Mouse (Mus musculus): ENCODE data around the gene Krt28. TPM values are rescaled to one million over a fixed set of nuclear protein-coding genes. Genes with fewer than 3 reads are reported as not detected.

Krt28 gene
- 0.21 and 0.32 TPM in 2 replicates for polyA plus RNA-seq (2016; fragmentation: Nextera tagmentation; extraction: Ambion mirVana)

GRCm38 (mm10) chr11:99374803-99375202 lies at the start of gene Krt28:
Gene Krt28 (minus strand): TSS chr11:99374903.
- Histone ChIP-seq H3K27me3 (ENCODE audit: low read depth, poor library complexity, severe bottlenecking) (no peaks in the 10 kb centered on the region), H3K36me3 (no peaks in the 10 kb centered on the region), H3K4me3 (no peak within 1 kb of the TSS), H3K27ac (replicated peaks) (no peak within 1 kb of the TSS), H3K9me3 (replicated peaks) (no peaks in the 10 kb centered on the region), H3K4me1 (no peaks in the 10 kb centered on the region)
- DNase-seq (ENCODE audit: low spot score), result no peak
- 85% methylated on average over 13 of the region's 13 CpGs for WGBS

- Histone ChIP-seq H3K27me3 (ENCODE audit: low read depth, poor library complexity, severe bottlenecking) (peaks cover 4% of the 10 kb centered on the region; the same call in 1 of the 2 replicates), H3K36me3 (no peaks in the 10 kb centered on the region)
- 87% methylated on average over 10 of the region's 10 CpGs for WGBS
Measured at GRCm38 (mm10) chr11:99422159-99422558, 47.5 kb upstream of the Krt28 start, which contains the start of gene Krt12. Gene Krt12 (minus strand): TSS chr11:99422259.

GRCm38 (mm10) chr11:99420586-99420985 lies 45.9 kb upstream of the Krt28 start:
- peaks cover 4% of the 10 kb centered on the region; the same call in 1 of the 2 replicates for H3K27me3 ChIP-seq (ENCODE audit: low read depth, poor library complexity, severe bottlenecking)
- 61% methylated on average over 10 of the region's 10 CpGs for WGBS
- H3K4me3 ChIP-seq, result no peak overlapping the region
- H3K36me3 ChIP-seq, result no peaks in the 10 kb centered on the region
- H3K27ac ChIP-seq (replicated peaks), result no peak overlapping the region
- no peak for DNase-seq (ENCODE audit: low spot score)
- H3K9me3 ChIP-seq (replicated peaks), result no peaks in the 10 kb centered on the region
- H3K4me1 ChIP-seq, result no peaks in the 10 kb centered on the region

More at GRCm38 (mm10) chr11:99422159-99422558, 47.5 kb upstream of the Krt28 start, which contains the start of gene Krt12:
- DNase-seq (ENCODE audit: low spot score), result no peak
- H3K9me3 ChIP-seq (replicated peaks), result no peaks in the 10 kb centered on the region
- no peak within 1 kb of the TSS for H3K27ac ChIP-seq (replicated peaks)
- H3K4me1 ChIP-seq, result no peaks in the 10 kb centered on the region
- no peak within 1 kb of the TSS for H3K4me3 ChIP-seq

- peaks cover 4% of the 10 kb centered on the region; the same call in 1 of the 2 replicates for H3K27me3 ChIP-seq (ENCODE audit: low read depth, poor library complexity, severe bottlenecking)
- WGBS, result 72% methylated on average over 16 of the region's 16 CpGs
- H3K4me3 ChIP-seq, result no peak overlapping the region
- H3K9me3 ChIP-seq (replicated peaks), result no peaks in the 10 kb centered on the region
- H3K36me3 ChIP-seq, result no peaks in the 10 kb centered on the region
- H3K27ac ChIP-seq (replicated peaks), result no peak overlapping the region
- no peak for DNase-seq (ENCODE audit: low spot score)
- no peaks in the 10 kb centered on the region for H3K4me1 ChIP-seq
Measured at GRCm38 (mm10) chr11:99417819-99418218, 43.1 kb upstream of the Krt28 start.

- no peak for DNase-seq (ENCODE audit: low spot score)
- Histone ChIP-seq H3K4me3 (no peak overlapping the region), H3K36me3 (no peaks in the 10 kb centered on the region), H3K27ac (replicated peaks) (no peak overlapping the region), H3K9me3 (replicated peaks) (no peaks in the 10 kb centered on the region), H3K27me3 (ENCODE audit: low read depth, poor library complexity, severe bottlenecking) (peaks cover 3% of the 10 kb centered on the region; the same call in 1 of the 2 replicates), H3K4me1 (no peaks in the 10 kb centered on the region)
- 87% methylated on average over 13 of the region's 13 CpGs for WGBS
Measured at GRCm38 (mm10) chr11:99416902-99417301, 42.2 kb upstream of the Krt28 start.

- Histone ChIP-seq H3K27me3 (ENCODE audit: low read depth, poor library complexity, severe bottlenecking) (no peaks in the 10 kb centered on the region), H3K27ac (replicated peaks) (no peak overlapping the region), H3K36me3 (no peaks in the 10 kb centered on the region), H3K9me3 (replicated peaks) (no peaks in the 10 kb centered on the region), H3K4me3 (no peak overlapping the region), H3K4me1 (no peaks in the 10 kb centered on the region)
- DNase-seq (ENCODE audit: low spot score), result no peak
- 88% methylated on average over 13 of the region's 13 CpGs for WGBS
Measured at GRCm38 (mm10) chr11:99414463-99415147, 39.9 kb upstream of the Krt28 start.

- Histone ChIP-seq H3K4me3 (no peak overlapping the region), H3K27ac (replicated peaks) (no peak overlapping the region), H3K27me3 (ENCODE audit: low read depth, poor library complexity, severe bottlenecking) (no peaks in the 10 kb centered on the region), H3K4me1 (no peaks in the 10 kb centered on the region), H3K36me3 (no peaks in the 10 kb centered on the region), H3K9me3 (replicated peaks) (no peaks in the 10 kb centered on the region)
- 23% methylated on average over 6 of the region's 6 CpGs for WGBS
- DNase-seq (ENCODE audit: low spot score), result no peak
Measured at GRCm38 (mm10) chr11:99413247-99413646, 38.5 kb upstream of the Krt28 start.

GRCm38 (mm10) chr11:99406186-99406585 lies 31.5 kb upstream of the Krt28 start:
- no peak for DNase-seq (ENCODE audit: low spot score)
- Histone ChIP-seq H3K36me3 (no peaks in the 10 kb centered on the region), H3K27ac (replicated peaks) (no peak overlapping the region), H3K9me3 (replicated peaks) (no peaks in the 10 kb centered on the region), H3K4me3 (no peak overlapping the region), H3K27me3 (ENCODE audit: low read depth, poor library complexity, severe bottlenecking) (no peaks in the 10 kb centered on the region), H3K4me1 (no peaks in the 10 kb centered on the region)
- WGBS, result 83% methylated on average over 10 of the region's 10 CpGs

GRCm38 (mm10) chr11:99399956-99400549 lies 25.4 kb upstream of the Krt28 start:
- Histone ChIP-seq H3K36me3 (no peaks in the 10 kb centered on the region), H3K27me3 (ENCODE audit: low read depth, poor library complexity, severe bottlenecking) (peaks cover 9% of the 10 kb centered on the region; the same call in 1 of the 2 replicates), H3K27ac (replicated peaks) (no peak overlapping the region), H3K9me3 (replicated peaks) (no peaks in the 10 kb centered on the region), H3K4me1 (peaks cover 18% of the 10 kb centered on the region), H3K4me3 (no peak overlapping the region)
- 90% methylated on average over 13 of the region's 13 CpGs for WGBS
- no peak for DNase-seq (ENCODE audit: low spot score)

- no peaks in the 10 kb centered on the region for H3K9me3 ChIP-seq (replicated peaks)
- H3K27me3 ChIP-seq (ENCODE audit: low read depth, poor library complexity, severe bottlenecking), result peaks cover 9% of the 10 kb centered on the region; the same call in 1 of the 2 replicates
- DNase-seq (ENCODE audit: low spot score), result no peak
- no peak overlapping the region for H3K4me3 ChIP-seq
- 49% methylated on average over 8 of the region's 8 CpGs for WGBS
- peaks cover 18% of the 10 kb centered on the region for H3K4me1 ChIP-seq
- H3K36me3 ChIP-seq, result no peaks in the 10 kb centered on the region
- H3K27ac ChIP-seq (replicated peaks), result no peak overlapping the region
Measured at GRCm38 (mm10) chr11:99398832-99399231, 24.1 kb upstream of the Krt28 start.

- 81% methylated on average over 3 of the region's 3 CpGs for WGBS
- H3K27ac ChIP-seq (replicated peaks), result no peak overlapping the region
- DNase-seq (ENCODE audit: low spot score), result no peak
- no peaks in the 10 kb centered on the region for H3K36me3 ChIP-seq
- H3K9me3 ChIP-seq (replicated peaks), result no peaks in the 10 kb centered on the region
- H3K4me3 ChIP-seq, result no peak overlapping the region
- H3K4me1 ChIP-seq, result peaks cover 18% of the 10 kb centered on the region
- H3K27me3 ChIP-seq (ENCODE audit: low read depth, poor library complexity, severe bottlenecking), result peaks cover 9% of the 10 kb centered on the region; the same call in 1 of the 2 replicates
Measured at GRCm38 (mm10) chr11:99398084-99398483, 23.4 kb upstream of the Krt28 start.

GRCm38 (mm10) chr11:99396661-99397060 lies 22.0 kb upstream of the Krt28 start:
- no peaks in the 10 kb centered on the region for H3K9me3 ChIP-seq (replicated peaks)
- H3K27me3 ChIP-seq (ENCODE audit: low read depth, poor library complexity, severe bottlenecking), result peaks cover 9% of the 10 kb centered on the region; the same call in 1 of the 2 replicates
- H3K36me3 ChIP-seq, result no peaks in the 10 kb centered on the region
- DNase-seq (ENCODE audit: low spot score), result no peak
- H3K4me1 ChIP-seq, result peaks cover 18% of the 10 kb centered on the region
- H3K27ac ChIP-seq (replicated peaks), result no peak overlapping the region
- no peak overlapping the region for H3K4me3 ChIP-seq
- WGBS, result 81% methylated on average over 2 of the region's 2 CpGs

GRCm38 (mm10) chr11:99396034-99396433 lies 21.3 kb upstream of the Krt28 start:
- no peak for DNase-seq (ENCODE audit: low spot score)
- WGBS, result 28% methylated on average over 3 of the region's 3 CpGs
- H3K4me1 ChIP-seq, result peaks cover 18% of the 10 kb centered on the region
- H3K27ac ChIP-seq (replicated peaks), result 0 out of 2 replicates have a peak overlapping the region, but pooled peaks have one; percentile 28
- no peak overlapping the region for H3K4me3 ChIP-seq
- H3K9me3 ChIP-seq (replicated peaks), result no peaks in the 10 kb centered on the region
- peaks cover 9% of the 10 kb centered on the region; the same call in 1 of the 2 replicates for H3K27me3 ChIP-seq (ENCODE audit: low read depth, poor library complexity, severe bottlenecking)
- H3K36me3 ChIP-seq, result no peaks in the 10 kb centered on the region

All from midbrain, embryonic 10.5 days (tissue).